Mouse (Mus musculus): Measurements from ENCODE around the gene Nxf2.
"Not testable (repeated sequence)": the region's sequence is repeated elsewhere in the genome, so short reads cannot be mapped to it uniquely, and the experiment has no call there.

Gene Nxf2

DNA sequence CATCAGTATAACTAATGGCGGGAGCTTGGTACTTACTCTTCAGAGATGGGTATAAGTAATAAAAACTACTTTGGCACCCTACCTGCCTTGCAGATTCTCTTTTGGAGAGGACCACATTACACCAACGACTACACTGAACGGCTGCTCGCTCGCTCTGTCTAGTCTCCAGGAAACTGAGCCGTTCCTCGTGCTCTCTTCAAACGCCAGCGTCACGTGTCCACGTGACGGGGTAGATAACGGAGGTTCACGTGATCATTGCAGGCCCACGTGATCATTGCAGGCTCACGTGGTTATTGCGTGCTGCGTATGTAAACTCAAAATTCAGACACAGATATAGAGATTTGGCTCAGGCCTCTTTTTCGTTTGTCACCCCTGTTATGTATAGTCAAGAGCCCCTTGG lies at the start of gene Nxf2:
Gene Nxf2, minus strand, starts transcription at position 209 of the 400 bp plus-strand sequence.
- DNase-seq (ENCODE audit: low spot score in 2 of 2): no peak

DNA sequence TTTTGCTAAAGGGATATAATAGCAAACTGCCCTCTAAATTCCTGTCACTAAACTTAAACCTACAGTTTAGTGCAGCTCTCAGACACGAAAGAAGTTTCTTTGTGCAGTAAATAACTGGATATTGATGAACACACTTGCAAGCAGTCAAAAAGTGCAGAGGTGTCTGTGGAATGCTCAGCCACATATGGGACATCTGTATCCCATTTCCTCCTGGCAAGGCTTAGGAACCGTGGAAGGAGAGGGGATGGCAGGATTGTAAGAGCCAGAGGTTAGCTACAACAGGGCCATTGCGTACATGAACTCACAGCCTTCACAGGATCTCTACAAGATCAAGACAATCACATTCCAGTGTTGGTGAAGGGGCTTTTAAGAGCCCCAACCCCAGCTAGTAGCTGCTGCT lies 46.8 kb upstream of the Nxf2 start:
- no peak for DNase-seq (ENCODE audit: low spot score in 2 of 2)

DNA sequence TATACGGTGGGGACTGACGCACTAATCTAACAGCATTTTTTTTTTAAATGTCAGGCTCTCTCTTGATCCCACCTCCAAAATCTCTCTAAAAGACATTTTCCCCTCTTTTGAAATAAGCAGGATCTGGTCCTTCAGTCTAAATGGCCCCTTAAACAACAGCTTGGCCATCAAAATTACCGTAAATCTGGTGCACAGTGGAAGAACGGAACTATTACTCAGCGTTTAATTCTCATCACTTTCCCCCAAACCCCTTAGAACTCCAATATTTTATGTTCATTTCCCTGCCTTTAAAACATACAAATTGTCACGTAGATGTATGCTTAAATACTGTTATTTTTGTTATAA lies 44.9 kb upstream of the Nxf2 start:
- DNase-seq (ENCODE audit: low spot score in 2 of 2): no peak

DNA sequence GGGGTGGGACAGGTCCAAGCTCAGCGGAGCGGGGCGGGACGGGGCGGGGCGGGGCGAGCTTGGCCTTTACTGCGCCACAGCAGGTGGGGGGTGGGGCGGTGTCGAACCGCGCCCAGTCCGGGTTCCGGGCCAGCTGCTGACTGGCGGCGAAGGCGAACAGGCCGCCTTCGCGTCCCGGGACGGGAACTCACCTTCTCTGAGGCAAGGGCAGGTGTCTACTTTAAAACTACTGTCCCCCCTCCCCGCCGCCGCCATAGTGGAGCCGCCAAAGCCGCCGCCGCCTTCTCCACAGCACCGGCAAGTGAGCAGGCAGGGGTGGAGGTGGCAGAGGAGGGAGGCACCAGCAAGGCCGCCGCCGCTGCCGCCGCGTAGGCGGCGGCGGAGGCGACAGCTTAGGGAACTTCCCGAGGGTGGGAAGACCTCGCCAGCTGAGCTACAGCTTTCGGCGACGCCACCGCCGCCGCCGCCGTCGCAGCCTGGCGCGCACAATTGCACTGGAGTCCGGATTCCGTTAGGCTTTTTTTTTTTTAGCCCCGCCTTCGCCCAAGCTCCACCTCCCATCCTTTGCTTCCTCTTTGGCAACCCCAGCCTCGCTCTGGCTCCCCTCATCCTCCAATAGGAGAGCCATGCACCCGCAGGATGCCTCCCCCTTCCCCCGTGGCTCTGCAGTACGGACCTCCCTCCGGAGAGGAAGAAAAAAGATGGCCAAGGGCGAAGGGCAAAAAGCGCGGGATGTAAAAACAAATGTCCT lies 44.3 kb upstream of the Nxf2 start, which contains the start of gene Zmat1:
Gene Zmat1, minus strand, starts transcription at position 490 of the 751 bp plus-strand sequence.
- peak; percentile 93 to 96 for DNase-seq (ENCODE audit: low spot score in 2 of 2)

DNA sequence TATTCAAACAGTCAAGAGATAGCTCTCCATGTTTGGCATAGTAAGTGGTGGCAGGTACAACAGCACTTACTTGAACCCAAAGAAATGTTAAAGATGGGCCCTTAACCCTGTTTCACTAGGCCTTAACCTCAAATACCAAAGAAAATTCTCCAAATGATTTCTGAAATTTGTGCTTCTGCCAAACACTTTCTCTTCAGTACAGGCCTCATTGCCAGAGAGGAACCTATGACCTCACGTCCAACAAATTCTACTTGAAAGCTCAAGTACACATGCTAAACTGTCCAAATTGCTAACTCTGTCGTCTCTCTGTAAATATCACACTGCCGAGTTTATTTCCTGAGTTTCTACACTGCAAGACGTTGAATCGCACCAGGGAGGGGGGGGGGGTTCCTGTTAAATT lies 43.5 kb upstream of the Nxf2 start:
- no peak for DNase-seq (ENCODE audit: low spot score in 2 of 2)

DNA sequence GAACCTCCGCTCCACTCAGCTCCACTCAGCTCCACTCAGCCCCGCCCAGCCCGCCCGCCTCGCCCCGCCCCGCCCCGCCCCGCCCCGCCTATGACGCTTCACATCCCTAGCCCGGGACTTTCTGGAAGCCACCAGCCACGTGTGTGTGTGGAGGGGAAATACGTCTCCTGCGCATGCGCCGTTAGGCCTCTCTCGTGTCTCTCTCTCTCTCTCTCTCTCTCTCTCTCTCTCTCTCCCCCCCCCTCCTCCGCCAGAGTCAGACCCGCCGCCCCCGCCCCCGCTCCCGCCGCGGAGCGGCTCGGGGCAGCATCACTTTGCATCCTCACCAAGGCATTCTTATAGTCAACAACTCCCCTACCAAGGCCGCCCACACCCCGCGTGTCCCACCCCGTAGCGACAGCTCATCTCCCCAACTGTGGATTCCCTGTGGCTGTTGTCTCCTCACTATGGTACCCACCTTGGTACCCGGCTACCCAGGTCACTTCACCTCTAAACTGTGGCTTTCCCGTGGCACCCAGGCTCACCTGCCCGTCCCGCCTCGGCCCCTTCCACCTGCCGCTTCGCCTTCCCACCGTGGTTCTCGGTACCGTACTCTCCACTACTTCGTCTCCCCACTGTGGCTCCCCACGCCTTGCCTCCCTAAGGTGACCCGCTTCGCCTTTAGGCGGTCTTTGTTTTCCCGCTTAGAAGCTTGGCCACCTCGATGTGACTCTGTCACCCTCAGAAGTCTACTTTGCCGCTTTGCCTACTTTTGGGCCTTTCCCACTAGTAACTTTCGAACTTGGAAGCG lies 1.1 kb downstream of the Nxf2 start:
- peak; percentile 80 to 84 for DNase-seq (ENCODE audit: low spot score in 2 of 2)

DNA sequence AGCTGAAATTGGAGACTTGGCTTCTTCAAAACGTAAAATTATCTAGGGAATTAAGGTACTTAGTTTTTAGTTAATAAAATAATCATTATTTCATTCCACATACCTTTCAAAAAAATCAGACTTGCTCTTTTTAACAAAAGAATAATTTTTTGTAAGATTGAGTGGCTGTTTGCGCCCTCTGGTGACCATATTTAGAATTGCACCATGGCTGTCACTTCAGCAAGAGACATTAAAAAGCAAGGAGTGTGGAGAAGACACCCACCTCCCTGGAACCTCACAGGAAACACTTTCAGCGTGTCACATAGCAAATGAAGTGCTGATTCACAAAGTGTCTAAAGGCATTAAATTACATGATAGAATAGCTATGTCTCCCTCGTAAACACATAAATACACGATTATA lies 34.2 kb downstream of the Nxf2 start:
- peak; percentile 35 to 59 for DNase-seq (ENCODE audit: low spot score in 2 of 2)

DNA sequence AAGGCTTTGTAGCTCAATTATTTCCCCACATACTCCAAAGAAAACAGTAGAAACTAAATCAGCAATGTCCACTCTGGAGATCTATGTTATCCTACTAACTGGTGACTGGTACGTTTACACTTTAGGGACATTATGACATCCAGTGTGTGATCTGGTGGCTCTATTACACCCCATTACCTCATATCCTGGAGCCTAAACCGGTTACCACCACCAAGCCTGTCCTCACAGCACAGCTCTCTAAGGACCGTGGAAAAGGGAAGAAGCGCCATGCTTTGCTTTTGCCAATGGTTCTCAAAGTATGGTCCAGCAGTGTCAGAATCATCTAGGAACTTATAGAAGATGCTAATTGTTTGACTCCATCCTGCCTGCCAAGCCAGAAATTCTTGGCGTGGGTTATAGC lies 34.6 kb downstream of the Nxf2 start:
- no peak for DNase-seq (ENCODE audit: low spot score in 2 of 2)

DNA sequence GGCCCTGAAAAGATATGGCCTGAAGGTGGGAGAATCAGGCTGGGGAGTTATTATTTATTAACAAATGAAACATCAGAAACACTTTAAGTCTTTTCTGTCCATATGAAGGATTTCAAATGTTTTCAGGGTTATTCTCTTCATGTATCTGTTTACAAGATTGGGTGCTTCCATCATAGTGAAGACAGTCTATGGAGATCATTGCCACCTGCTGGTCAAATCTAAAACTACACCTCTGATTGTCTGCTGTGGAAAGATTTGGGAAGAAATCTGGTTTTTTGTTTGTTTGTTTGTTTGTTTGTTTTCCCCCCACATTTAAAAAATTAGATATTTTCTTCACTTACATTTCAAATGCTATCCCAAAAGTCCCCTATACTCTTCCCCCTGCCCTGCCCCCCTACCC lies 39.5 kb downstream of the Nxf2 start:
- peak; percentile 20 to 46 for DNase-seq (ENCODE audit: low spot score in 2 of 2)

DNA sequence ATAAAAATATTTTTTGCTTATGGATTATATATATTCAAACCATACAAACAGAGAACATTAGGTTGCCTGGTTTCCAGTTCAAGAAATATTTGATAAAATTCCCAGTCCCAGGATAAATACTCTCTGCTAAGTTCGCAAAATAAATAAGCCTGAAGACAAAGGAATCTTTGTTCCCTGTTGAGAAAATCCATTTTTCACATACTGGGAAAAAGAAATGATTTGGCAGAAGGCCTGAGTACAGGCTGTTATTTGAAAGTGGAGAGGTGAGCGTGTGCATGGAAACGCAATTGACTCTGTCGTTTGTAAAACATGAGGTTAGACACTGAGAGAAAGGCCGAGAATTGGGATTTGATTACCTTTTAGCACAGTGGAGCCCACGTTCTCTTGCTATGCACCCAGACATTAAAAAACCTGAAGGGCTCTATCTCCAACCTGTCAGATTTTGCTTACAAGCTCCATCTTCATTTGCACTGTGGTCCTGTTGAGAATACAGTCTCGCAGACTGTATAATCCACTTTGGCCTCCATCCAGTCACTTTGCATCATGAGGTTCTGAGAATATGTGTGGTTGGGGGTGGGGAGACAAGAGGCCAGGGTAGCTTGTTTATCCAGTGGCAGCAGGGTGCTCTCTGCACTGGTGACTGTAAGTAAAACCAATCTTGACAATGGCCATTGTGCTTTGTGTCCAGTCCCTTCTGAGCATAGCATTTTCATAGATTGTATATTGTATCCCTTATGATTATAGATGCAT lies 40.7 kb downstream of the Nxf2 start:
- DNase-seq (ENCODE audit: low spot score in 2 of 2): no peak

DNA sequence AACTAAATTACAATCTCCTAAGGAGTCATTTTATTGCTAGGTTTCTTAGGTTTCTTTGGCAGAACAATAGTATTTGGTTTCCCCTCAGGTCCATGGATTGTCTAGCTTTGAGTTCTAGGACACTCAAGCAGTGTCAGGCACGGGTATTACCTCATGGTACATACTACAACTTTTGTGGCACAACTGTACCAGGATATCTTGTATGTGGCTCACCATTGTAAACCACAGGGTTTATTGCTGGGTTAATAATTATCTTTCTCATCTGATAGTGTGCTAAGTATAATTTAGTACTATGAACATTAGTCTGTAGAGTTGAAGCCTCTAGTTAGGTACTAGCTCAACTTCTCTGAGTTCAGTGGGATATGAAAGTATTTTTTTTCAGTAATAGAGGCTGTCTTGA lies 45.3 kb downstream of the Nxf2 start:
- no peak for DNase-seq (ENCODE audit: low spot score in 2 of 2)

DNA sequence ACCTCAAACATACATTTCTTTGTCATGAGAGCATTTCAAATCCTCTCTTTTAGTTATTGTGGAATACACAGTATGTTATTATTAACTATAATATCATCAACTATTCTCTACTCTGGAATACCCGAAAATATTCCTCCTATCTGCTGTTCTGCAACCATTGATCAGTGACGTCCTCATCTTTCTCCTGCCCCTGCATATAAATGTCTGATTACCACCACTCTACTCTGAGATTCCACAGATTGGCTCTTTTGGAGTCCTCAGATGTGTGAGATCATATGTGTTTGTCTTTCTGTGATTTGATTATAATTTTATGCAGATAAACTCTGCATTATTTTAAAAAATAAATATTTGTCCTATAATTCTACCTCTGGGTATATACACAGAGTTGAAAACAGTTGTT lies 48.8 kb downstream of the Nxf2 start:
- no peak for DNase-seq (ENCODE audit: low spot score in 2 of 2)

DNA sequence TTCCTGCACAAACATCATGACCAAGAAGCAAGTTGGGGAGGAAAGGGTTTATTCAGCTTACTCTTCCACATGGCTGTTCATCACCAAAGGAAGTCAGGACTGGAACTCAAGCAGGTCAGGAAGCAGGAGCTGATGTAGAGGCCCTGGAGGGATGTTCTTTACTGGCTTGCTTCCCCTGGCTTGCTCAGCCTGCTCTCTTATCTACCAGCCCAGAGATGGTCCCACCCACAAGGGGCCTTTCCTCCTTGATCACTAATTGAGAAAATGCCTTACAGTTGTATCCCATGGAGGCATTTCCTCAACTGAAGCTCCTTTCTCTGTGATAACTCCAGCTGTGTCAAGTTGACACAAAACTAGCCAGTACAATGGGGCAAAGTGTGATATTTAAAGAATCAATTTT lies 49.2 kb downstream of the Nxf2 start:
- not testable (repeated sequence) for DNase-seq (ENCODE audit: low spot score in 2 of 2)

DNA sequence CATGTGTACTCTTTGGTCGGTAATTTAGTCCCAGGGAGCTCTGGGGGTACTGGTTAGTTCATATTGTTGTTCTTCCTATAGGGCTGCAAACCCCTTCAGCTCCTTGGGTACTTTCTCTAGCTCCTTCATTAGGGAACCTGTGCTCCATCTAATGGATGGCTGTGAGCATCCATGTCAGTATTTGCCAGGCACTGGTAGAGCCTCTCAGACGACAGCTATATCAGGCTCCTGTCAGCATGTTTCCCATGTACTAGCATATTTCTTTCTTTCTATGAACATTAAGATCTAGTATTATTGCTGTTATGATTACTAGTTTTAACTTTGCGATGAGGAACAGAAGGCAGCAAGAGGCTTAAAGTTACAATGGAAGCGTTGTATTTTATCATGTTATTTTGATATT lies 49.7 kb downstream of the Nxf2 start:
- DNase-seq (ENCODE audit: low spot score in 2 of 2): no peak

DNA sequence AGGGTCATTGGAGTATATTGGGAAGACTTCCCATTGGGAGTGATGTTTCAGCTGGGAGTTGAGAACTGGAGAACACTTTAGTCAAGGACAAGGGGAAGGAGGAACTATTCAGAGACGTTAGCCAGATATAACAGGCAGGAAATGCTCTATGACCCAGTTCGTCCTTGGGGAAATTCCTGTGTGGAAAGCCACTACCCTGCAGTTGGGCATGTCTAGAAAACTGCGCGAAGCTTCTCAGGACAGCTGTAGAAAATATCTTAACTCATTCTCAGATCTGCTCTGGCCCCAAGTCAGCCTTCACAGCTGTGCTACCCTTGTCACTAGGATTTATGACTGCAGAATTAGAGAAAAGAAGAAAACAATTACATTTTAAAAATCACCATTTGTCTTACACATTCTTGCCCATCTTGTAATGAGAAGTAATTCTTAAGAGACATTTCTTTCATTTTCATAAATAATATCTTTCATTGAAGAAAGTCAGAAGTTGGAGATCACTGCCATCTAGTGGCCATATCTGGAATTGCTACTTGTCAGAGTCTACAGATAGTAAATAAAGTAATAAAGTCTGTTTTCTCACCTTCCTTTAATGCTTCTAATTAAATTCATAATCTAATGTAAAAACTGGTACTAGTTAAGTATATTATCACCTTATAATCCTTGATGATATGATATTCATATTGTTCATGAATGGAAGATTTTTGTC lies 51.2 kb downstream of the Nxf2 start:
- DNase-seq (ENCODE audit: low spot score in 2 of 2): peak; percentile 24 to 38

DNA sequence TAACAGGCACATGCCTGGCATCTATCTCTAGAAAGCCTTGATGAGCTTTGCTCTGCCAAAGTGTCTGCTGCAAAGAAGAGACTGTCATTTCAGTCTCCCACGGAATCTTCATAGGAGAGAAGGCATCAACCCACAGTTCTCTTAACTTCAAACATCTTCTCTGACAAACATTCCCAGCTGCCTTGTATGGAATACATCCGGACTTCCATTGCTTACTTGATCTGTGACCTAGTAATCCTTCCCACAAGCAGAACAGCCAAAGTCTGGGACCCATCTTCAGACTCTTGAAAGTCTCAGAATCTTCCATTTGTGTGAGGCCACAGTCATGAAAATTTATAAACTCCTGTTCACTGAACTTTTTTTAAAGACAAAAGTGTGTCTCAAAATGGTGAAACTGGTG lies 51.7 kb downstream of the Nxf2 start:
- DNase-seq (ENCODE audit: low spot score in 2 of 2): no peak

DNA sequence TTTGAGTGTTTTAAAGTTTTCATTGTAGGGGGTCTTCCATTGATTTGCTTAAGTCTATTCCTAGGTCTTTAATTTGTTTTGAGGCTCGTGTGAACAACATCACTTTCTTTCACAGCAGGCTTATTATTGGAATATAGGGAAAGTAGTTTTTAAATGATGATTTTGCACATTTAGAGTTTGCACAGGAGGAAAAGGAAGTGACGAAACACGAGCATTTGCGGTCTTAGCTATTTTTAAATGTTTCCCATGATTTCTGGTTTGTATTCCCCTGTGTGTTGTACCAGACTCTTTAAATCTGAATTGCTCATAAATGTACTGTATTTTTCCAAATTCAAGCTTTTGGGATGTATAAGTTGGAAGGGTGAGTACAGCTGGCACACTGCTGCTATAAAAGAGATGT lies 54.2 kb downstream of the Nxf2 start:
- DNase-seq (ENCODE audit: low spot score in 2 of 2): no peak
